Mouse (Mus musculus): Measurements from ENCODE around the gene Fcamr.

The Fcamr gene

DNA sequence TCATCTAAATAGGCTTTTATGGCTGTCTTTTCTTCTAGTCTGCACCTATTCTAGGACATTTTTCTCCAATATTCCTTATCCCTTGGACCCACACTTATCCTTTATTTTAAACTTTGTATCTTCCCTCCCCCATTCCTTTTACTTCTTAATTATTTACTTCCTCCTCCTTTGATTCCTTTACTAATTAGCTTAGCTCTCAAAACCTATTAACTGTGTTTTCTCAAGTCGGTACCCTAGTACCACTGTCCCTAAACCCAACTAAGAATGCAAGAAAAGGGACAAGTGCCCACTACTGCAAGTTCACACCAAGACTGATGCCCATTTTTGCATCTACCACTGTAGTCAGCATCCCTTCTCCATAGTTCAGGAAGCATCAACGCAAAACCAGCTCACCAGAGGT lies 55.0 kb downstream of the Fcamr start:
- peak; percentile 63 for DNase-seq

DNA sequence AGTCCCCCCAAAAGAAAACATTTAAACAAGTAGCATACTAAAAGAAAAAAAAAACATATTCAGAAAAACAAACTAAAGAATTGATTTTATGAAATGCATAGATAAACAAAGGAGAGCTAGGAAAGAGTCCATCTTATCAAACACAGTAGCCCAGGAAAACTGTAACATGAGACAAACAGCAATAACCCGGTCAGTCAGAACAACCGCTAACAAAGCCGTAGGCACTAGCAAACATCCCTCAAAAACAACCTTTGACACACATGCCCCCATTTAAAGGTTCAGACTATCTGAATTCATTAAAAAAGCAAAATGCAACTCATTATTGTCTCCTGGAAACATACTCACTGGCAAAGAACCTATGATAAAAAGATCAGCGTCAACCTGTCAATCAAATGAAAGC lies 56.8 kb downstream of the Fcamr start:
- DNase-seq = no peak

DNA sequence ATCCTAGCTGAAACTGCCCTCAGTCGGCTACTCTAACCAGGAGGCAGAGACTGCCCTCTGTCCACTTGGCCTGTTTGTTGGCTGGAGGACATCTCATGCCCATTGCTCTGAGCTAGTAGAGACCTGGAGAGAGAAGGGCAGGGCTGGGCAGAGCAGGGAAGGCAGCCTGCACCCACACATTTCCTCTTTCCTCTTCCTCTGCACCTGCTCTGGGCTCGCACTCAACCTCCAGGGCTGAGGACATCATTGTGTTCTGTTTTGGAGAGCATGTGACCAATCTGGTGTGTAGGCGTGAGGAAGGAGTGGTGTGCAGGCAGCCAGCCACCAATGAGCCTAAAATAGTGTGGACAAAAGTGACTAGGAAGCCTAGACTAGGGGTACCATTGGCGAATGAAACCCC lies 63.5 kb downstream of the Fcamr start:
- DNase-seq = no peak
